Mouse (Mus musculus) embryonic fibroblast, embryonic 13.5 days (primary cell): ENCODE data around the gene Fut1.

Experiments
- CTCF ChIP-seq: IDR thresholded peaks from 2 replicates; pipeline ENCODE4 v1.5.1; 2011; ENCODE audit warnings: mild to moderate bottlenecking, control low read depth, low read length, moderate library complexity, borderline replicate concordance; ENCODE audit not compliant: insufficient read depth
- POLR2A ChIP-seq: IDR thresholded peaks from 2 replicates; pipeline ENCODE4 v1.6.1; 2011; ENCODE audit warnings: low read depth, mild to moderate bottlenecking, control low read depth, low read length, moderate library complexity

DNA sequence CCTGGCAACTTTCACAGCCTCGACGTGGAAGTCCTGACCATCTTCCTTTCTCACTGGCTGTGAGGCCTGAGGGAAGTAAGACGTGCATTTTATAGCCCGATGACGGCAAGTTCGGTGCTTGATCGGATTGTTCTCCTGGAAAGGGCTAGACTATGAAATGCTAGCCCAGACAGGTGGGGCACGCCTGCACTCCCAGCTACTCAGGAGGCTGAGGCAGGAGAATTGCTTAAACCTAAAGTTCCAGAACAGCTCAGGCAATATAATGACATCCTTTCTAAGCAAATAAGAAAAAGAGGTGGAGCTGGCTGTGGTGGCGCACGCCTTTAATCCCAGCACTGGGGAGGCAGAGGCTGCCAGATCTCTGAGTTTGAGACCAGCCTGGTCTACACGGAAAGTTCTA is 6.4 kb downstream of the Fut1 start:
- no peak for TF ChIP-seq CTCF
- no peak for TF ChIP-seq POLR2A
